Mouse (Mus musculus) spleen, adult 2 months (tissue): Measurements from ENCODE around the gene Cxcr1. TPM values are rescaled to one million over a fixed set of nuclear protein-coding genes. Genes with fewer than 3 reads are reported as not detected.

Experiments used
- DNase-seq, 2 experiments: peaks; one replicate each; pipeline versions ENCODE4 v3.0.0 to v3.0.0-alpha.2; 2012 to 2021; ENCODE audit warnings: low spot score in 2 of 2, low read depth in 1 of 2
- H3K27ac ChIP-seq: fragments of 200-500 bp; 2 replicates; pipeline ENCODE4 v1.5.1; 2012; ENCODE audit warnings: low read length, inconsistent platforms; ENCODE audit not compliant: insufficient read depth
- H3K27me3 ChIP-seq: fragments of 200-500 bp; 2 replicates; pipeline ENCODE4 v1.6.1; 2012; ENCODE audit warnings: mild to moderate bottlenecking, moderate library complexity, low read length, inconsistent platforms; ENCODE audit not compliant: control insufficient read depth, insufficient read depth
- H3K36me3 ChIP-seq: fragments of 200-500 bp; 2 replicates; pipeline ENCODE4 v1.6.1; 2012; ENCODE audit warnings: mild to moderate bottlenecking, low read length, inconsistent platforms; ENCODE audit not compliant: control insufficient read depth, insufficient read depth
- H3K4me1 ChIP-seq: fragments of 200-500 bp; 2 replicates; pipeline ENCODE4 v1.6.1; 2011; ENCODE audit warnings: inconsistent platforms; ENCODE audit not compliant: control insufficient read depth, insufficient read depth, insufficient read length
- H3K4me3 ChIP-seq: fragments of 200-500 bp; 2 replicates; pipeline ENCODE4 v1.5.1; 2011; ENCODE audit warnings: mild to moderate bottlenecking, inconsistent platforms; ENCODE audit not compliant: insufficient read depth, insufficient read length; ENCODE audit errors: extremely low read depth
- CTCF ChIP-seq: fragments of 200-500 bp; IDR thresholded peaks from 2 replicates; pipeline ENCODE4 v1.5.1; 2011; ENCODE audit warnings: mild to moderate bottlenecking, inconsistent platforms; ENCODE audit not compliant: insufficient read depth, insufficient read length, insufficient replicate concordance; ENCODE audit errors: extremely low read depth
- POLR2A ChIP-seq: fragments of 200-500 bp; IDR thresholded peaks from 2 replicates; pipeline ENCODE4 v1.6.1; 2011; ENCODE audit warnings: low read depth, low read length, inconsistent platforms
- WGBS: fragments of 180-500 bp; shearing (Covaris S2); methylation state at CpG from one replicate; pipeline ENCODE4 v1.1.7; 2018; 5-methylcytosine and 5-hydroxymethylcytosine counted together
- polyA plus RNA-seq: library from polyadenylated mRNA; depleted of rRNA; stranded (reverse); fragments of >200 nt; gene quantifications from 2 replicates; pipeline ENCODE4 v1.2.3, GENCODE M21; 2012; rRNA removed

The Cxcr1 gene
- polyA plus RNA-seq, result 0.18 and 0.27 TPM in 2 replicates

DNA sequence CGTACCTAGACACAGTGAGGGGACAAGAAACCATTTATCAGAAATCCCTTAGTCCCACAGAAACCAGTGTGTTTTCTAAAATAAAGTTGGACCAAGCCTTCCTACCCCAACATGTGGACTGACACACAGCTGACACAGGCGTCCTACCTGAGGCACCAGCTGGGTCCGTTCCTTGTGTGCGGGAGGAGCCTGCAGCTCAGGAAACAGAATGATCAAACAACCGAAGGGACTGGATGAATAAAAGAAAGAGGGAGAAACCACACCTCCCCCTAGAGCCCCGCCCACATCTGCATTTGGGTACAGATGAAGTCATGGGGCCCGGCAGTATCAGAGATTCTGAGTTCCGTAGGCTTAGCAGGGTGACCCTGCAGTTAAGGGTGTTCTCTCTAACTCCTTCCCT is at the start of gene Cxcr1:
Gene Cxcr1, minus strand, starts transcription at position 187 of the 400 bp plus-strand sequence.
- no peaks in the 10 kb centered on the region for H3K4me1 ChIP-seq
- no peak for DNase-seq
- no peaks in the 10 kb centered on the region for H3K27me3 ChIP-seq
- no peak for TF ChIP-seq CTCF
- no peak for TF ChIP-seq POLR2A
- no peak within 1 kb of the TSS for H3K4me3 ChIP-seq
- H3K36me3 ChIP-seq, result no peaks in the 10 kb centered on the region
- no peak within 1 kb of the TSS for H3K27ac ChIP-seq
- WGBS, result 53% methylated on average over 8 of the region's 8 CpGs

DNA sequence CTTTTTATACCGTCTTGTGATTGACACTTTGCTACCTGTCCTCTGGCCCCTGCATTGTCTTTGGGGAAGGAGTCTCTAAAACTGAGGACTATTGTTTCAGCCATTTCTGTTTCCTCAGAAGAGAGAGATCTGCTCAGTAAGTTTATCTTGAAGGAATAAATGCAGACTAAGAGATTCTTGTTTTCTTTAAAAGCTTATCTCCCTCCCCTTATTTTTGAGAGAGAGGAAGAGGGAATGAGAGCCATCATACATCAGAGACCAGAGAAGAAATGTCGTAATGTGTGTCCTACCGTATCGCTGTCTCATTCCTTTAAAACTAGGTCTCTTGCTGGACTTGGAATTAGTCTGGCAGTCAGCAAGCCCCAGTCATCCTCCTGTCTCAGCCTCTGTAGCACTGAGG is 46.4 kb upstream of the Cxcr1 start:
- H3K27ac ChIP-seq, result peak overlapping the region; percentile 28; the same call in 1 of the 2 replicates
- no peak overlapping the region for H3K4me3 ChIP-seq
- H3K4me1 ChIP-seq, result peaks cover 39% of the 10 kb centered on the region
- no peaks in the 10 kb centered on the region for H3K27me3 ChIP-seq
- no peak for DNase-seq
- 54% methylated on average over 4 of the region's 4 CpGs for WGBS
- no peak for TF ChIP-seq POLR2A
- no peaks in the 10 kb centered on the region for H3K36me3 ChIP-seq

DNA sequence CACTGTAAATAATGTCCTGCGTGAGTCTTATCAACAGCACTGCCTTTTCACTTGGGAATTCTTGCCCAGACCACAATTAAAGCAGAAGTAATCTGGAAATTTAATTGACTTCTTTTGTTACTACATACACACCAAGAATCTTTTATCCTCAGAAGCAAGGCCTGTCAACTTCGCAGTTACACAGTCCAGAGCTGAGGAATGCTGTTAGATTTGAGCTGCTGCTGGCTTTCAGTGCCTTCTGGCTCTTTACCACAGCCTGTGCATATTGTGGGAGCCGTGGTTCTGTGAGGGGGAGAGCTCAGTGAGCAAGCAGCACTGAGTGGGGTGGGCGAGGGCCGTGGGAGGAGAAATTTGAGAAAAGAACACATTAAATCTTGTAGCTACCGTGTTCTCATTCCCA is 45.9 kb upstream of the Cxcr1 start:
- 40% methylated on average over 6 of the region's 6 CpGs for WGBS
- DNase-seq, result no peak
- Histone ChIP-seq H3K4me3 (no peak overlapping the region), H3K36me3 (no peaks in the 10 kb centered on the region), H3K27me3 (no peaks in the 10 kb centered on the region), H3K4me1 (peaks cover 38% of the 10 kb centered on the region), H3K27ac (peak overlapping the region; percentile 56)
- TF ChIP-seq CTCF (no peak), POLR2A (no peak)

DNA sequence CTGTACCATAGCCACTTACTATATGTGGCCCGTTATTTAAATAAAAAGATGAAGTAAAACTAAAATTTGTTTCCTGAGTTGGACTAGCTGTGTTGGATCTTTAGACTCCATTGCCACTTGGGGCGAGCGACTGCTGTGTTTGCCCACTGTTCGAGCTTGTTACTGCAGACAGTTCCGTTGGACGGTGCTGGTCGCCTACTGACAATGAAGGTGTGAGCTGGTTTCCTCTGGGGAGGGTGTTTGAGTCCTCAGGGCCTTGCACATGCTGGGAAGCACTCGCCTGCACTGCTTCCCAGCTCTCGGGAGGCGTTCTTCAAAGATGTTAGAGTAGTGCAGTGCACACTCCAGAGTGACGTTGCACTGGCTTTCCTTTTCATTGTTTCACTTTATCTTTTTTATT is 45.2 kb upstream of the Cxcr1 start:
- Histone ChIP-seq H3K4me1 (peaks cover 35% of the 10 kb centered on the region), H3K36me3 (no peaks in the 10 kb centered on the region), H3K27me3 (no peaks in the 10 kb centered on the region), H3K4me3 (peak overlapping the region; percentile 31; the same call in 1 of the 2 replicates), H3K27ac (peak overlapping the region; percentile 44)
- 4% methylated on average over 11 of the region's 11 CpGs for WGBS
- no peak for TF ChIP-seq POLR2A
- TF ChIP-seq CTCF, result no peak
- DNase-seq, result peak in 1 of 2 experiments; percentile 23

DNA sequence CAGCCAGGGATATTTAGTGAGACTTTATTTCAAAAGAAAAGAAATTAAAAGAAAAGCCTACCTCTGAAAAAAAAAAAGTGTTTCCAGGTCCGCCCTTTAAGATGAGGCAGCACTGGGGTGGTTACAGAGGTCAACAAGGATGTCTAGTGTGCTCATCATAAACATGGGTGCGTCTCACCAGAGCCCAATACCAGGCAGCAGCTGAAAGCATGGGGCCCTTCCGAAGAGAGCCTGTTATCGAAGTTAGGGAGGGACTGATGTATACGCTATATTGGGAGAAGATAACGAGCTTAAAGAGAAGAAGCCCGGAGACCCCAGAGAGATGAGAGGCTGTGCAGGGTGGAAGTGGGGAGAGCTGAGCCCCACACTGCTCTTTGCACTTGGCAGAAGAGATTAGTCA is 44.7 kb upstream of the Cxcr1 start:
- no peaks in the 10 kb centered on the region for H3K36me3 ChIP-seq
- 8% methylated on average over 7 of the region's 7 CpGs for WGBS
- DNase-seq, result no peak
- H3K4me3 ChIP-seq, result peak overlapping the region; percentile 40; the same call in 1 of the 2 replicates
- no peaks in the 10 kb centered on the region for H3K27me3 ChIP-seq
- TF ChIP-seq POLR2A (no peak), CTCF (no peak)
- peaks cover 31% of the 10 kb centered on the region for H3K4me1 ChIP-seq
- H3K27ac ChIP-seq, result peak overlapping the region; percentile 44

DNA sequence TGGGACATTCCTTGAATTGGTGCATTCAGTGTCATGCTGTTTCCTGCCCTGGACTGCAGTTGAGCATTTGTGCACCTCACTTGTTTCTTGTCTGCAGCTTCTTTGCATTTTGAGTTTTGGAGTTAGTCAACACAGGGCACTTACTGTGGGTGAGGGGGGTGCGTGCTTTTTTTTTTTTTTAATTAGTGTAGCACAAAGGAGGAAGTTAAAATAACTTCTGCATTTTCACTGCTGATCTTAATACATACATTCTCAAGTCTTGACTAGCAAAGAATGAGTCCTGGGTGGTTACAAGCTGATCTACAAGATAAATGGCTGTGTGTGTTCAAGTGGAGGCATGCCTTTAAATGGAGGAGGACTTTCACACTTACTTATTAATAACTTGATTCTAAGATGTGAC is 43.7 kb upstream of the Cxcr1 start:
- Histone ChIP-seq H3K4me1 (peaks cover 21% of the 10 kb centered on the region), H3K27me3 (no peaks in the 10 kb centered on the region), H3K36me3 (no peaks in the 10 kb centered on the region), H3K4me3 (peak overlapping the region; percentile 46), H3K27ac (peak overlapping the region; percentile 97; the same call in 1 of the 2 replicates)
- DNase-seq, result peak in 1 of 2 experiments; percentile 17
- WGBS, result 0% methylated on average over 1 of the region's 1 CpGs
- TF ChIP-seq CTCF (no peak), POLR2A (no peak; the same call in 1 of the 2 replicates)

DNA sequence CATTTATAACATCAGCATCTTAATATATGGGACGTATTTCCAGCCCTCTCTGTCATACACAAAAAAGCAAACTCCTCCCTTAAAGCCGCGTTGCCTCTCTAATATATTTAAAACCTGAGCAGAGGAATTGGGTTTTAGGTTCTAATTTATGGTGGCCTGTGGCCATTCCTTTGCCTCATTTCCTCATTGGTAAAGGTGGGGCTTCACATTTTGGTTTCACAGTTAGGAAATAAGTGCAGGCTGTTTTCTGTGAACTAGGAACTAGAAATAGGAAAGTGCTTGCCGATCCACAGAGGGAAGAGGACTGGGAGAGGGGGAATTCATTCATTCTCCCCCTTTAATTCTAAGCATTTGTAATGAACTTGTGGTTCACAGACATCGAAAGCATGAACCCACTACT is 43.2 kb upstream of the Cxcr1 start:
- no peak for TF ChIP-seq POLR2A
- TF ChIP-seq CTCF, result no peak
- DNase-seq, result no peak
- H3K27ac ChIP-seq, result peak overlapping the region; percentile 97; the same call in 1 of the 2 replicates
- 2% methylated on average over 5 of the region's 5 CpGs for WGBS
- H3K4me1 ChIP-seq, result peaks cover 19% of the 10 kb centered on the region
- H3K4me3 ChIP-seq, result peak overlapping the region; percentile 46
- H3K36me3 ChIP-seq, result no peaks in the 10 kb centered on the region
- H3K27me3 ChIP-seq, result no peaks in the 10 kb centered on the region
